Mouse (Mus musculus): ENCODE results near the gene Lamtor1. TPM values are rescaled to one million over a fixed set of nuclear protein-coding genes. Genes with fewer than 3 reads are reported as not detected.
A peak's percentile ranks its signal among the peaks of the same experiment; 100 is the strongest.

Gene Lamtor1
- polyA plus RNA-seq, 1 experiment from 2014 or later = 137 TPM

DNA sequence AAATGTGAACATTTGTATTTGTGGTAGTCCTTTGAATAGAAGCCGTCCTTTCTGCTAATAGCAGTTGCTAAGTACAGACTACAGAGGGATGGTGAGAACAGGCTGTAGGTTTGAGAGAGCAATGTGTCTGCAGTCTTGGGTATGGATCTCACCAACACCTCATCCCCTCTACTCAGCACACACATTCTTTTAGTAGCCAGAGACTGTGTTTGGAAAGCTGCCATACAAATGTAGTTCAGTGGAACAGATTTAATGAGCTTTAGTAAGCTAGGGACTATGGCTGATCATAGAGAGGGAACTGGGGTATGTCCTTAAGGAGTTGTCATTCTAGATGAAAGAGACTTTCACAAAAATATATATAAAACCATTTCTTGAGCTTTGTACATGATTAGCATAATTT, 61.6 kb downstream of the Lamtor1 start:
- H3K4me2 ChIP-seq = no peak overlapping the region
- H3K4me3 ChIP-seq (ENCODE audit: low read depth, low read length) = no peak overlapping the region
- no peaks in the 10 kb centered on the region for H3K9me3 ChIP-seq (replicated peaks; ENCODE audit: control insufficient read depth, low read length)
- 57% methylated on average over 1 of the region's 1 CpGs for WGBS (ENCODE audit: insufficient replicate concordance)
- no peaks in the 10 kb centered on the region for H3K27me3 ChIP-seq (ENCODE audit: control insufficient read depth, insufficient read depth, low read length)
- ATAC-seq (replicated peaks; ENCODE audit: insufficient number of reproducible peaks, low FRiP score, low TSS enrichment) = no peak
- peaks cover 21% of the 10 kb centered on the region for H3K4me1 ChIP-seq (ENCODE audit: control insufficient read depth, insufficient read depth, low read length)
- H3K27ac ChIP-seq (ENCODE audit: low read depth, low read length) = no peak overlapping the region
- 0 out of 2 replicates have a peak overlapping the region, but pooled peaks have one; percentile 5 for H3K9ac ChIP-seq (ENCODE audit: low read depth, low read length)
- H3K36me3 ChIP-seq (ENCODE audit: control insufficient read depth, insufficient read depth, low read length) = no peaks in the 10 kb centered on the region

DNA sequence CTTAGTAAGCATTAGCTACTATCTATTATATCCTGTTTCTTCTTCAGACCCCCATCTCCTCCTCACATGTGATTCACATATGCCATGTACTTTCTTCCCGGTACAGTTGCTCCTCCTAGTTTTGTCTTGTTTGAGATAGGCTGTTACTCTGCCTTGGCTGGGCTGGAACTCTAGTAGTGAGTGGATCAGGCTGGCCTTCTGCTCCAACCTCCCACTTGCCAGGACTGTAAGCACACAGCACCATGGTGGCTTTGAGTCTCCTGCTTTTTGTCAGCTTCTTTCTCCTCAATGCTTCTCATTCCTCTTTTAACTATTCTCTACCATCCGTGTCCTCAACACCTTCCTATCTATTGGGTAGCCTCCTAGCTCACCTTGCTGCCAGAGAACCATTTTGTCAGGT, 63.0 kb downstream of the Lamtor1 start:
- H3K9me3 ChIP-seq (replicated peaks; ENCODE audit: control insufficient read depth, low read length) = no peaks in the 10 kb centered on the region
- ATAC-seq (replicated peaks; ENCODE audit: insufficient number of reproducible peaks, low FRiP score, low TSS enrichment) = no peak
- peaks cover 24% of the 10 kb centered on the region for H3K4me1 ChIP-seq (ENCODE audit: control insufficient read depth, insufficient read depth, low read length)
- no peak overlapping the region for H3K9ac ChIP-seq (ENCODE audit: low read depth, low read length)
- H3K36me3 ChIP-seq (ENCODE audit: control insufficient read depth, insufficient read depth, low read length) = no peaks in the 10 kb centered on the region
- WGBS (ENCODE audit: insufficient replicate concordance) = 47% methylated on average over 2 of the region's 2 CpGs
- no peak overlapping the region for H3K4me2 ChIP-seq
- no peaks in the 10 kb centered on the region for H3K27me3 ChIP-seq (ENCODE audit: control insufficient read depth, insufficient read depth, low read length)
- no peak overlapping the region for H3K27ac ChIP-seq (ENCODE audit: low read depth, low read length)
- no peak overlapping the region for H3K4me3 ChIP-seq (ENCODE audit: low read depth, low read length)

DNA sequence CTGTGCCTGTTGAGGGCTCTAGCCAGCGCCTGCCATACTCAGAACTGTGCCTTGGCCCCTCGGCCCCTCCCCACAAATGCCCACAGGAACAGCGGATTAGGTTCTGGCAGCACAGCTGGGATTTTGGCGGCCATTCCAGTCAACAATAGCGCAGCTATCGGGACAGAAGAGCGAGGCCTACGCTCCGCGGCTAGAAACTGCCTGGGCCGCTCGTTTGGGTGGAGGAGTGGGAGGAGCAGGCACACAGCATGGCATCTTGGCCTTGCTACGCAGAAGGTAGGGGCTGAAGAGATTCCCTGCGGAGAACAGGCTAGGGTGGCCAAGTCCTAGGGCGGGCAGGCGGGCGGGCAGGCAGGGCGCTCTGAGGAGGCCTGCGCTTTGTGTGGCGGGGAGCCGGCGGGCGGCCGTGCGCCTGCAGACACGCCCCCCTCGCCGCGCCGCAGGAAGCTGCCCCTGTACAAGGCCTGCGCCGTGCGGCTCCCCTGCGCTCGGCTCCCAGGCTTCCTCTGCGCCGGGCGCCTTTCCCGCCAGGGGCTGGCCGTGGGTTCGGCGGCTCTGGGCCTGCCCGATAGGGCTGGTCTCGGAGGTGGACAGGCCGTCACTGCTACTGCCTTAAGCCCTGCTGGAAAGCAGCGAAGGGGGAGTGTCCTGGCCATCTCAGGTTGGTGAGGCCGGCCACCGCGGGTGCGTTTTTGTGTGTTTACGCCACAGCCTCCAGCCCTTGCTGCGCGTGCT, 64.2 kb downstream of the Lamtor1 start:
- WGBS (ENCODE audit: insufficient replicate concordance) = under 1% methylated on average over 47 of the region's 53 CpGs
- Histone ChIP-seq H3K4me3 (ENCODE audit: low read depth, low read length) (peak overlapping the region; percentile 74), H3K4me1 (ENCODE audit: control insufficient read depth, insufficient read depth, low read length) (peaks cover 30% of the 10 kb centered on the region), H3K27ac (ENCODE audit: low read depth, low read length) (peak overlapping the region; percentile 99), H3K36me3 (ENCODE audit: control insufficient read depth, insufficient read depth, low read length) (no peaks in the 10 kb centered on the region), H3K4me2 (peak overlapping the region; percentile 93), H3K9me3 (replicated peaks; ENCODE audit: control insufficient read depth, low read length) (no peaks in the 10 kb centered on the region), H3K27me3 (ENCODE audit: control insufficient read depth, insufficient read depth, low read length) (no peaks in the 10 kb centered on the region), H3K9ac (ENCODE audit: low read depth, low read length) (peak overlapping the region; percentile 93)
- ATAC-seq (replicated peaks; ENCODE audit: insufficient number of reproducible peaks, low FRiP score, low TSS enrichment) = peak; percentile 89

DNA sequence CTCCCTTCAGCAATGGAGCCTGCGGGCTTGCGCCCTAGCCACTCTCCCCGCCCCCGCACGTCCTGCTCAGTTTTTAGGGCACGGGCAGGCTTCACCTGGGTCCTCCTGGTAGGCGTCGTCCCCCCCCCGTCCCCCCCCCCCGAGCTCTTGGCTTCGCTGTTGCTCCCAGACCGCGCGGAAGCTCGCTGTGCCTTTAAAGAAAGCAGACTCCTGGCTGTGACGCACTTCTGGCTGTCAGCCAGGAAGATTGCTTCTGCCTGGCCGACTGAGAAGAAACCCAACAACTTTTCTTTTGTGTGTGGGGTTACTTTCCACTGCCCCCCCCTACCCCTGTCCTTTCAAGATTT, 64.7 kb downstream of the Lamtor1 start:
- peak; percentile 64 for ATAC-seq (replicated peaks; ENCODE audit: insufficient number of reproducible peaks, low FRiP score, low TSS enrichment)
- no peaks in the 10 kb centered on the region for H3K36me3 ChIP-seq (ENCODE audit: control insufficient read depth, insufficient read depth, low read length)
- H3K4me2 ChIP-seq = peak overlapping the region; percentile 93
- peak overlapping the region; percentile 99 for H3K27ac ChIP-seq (ENCODE audit: low read depth, low read length)
- no peaks in the 10 kb centered on the region for H3K27me3 ChIP-seq (ENCODE audit: control insufficient read depth, insufficient read depth, low read length)
- WGBS (ENCODE audit: insufficient replicate concordance) = 0% methylated on average over 10 of the region's 17 CpGs
- H3K4me1 ChIP-seq (ENCODE audit: control insufficient read depth, insufficient read depth, low read length) = peaks cover 30% of the 10 kb centered on the region
- H3K9ac ChIP-seq (ENCODE audit: low read depth, low read length) = peak overlapping the region; percentile 93
- H3K4me3 ChIP-seq (ENCODE audit: low read depth, low read length) = peak overlapping the region; percentile 74
- no peaks in the 10 kb centered on the region for H3K9me3 ChIP-seq (replicated peaks; ENCODE audit: control insufficient read depth, low read length)

DNA sequence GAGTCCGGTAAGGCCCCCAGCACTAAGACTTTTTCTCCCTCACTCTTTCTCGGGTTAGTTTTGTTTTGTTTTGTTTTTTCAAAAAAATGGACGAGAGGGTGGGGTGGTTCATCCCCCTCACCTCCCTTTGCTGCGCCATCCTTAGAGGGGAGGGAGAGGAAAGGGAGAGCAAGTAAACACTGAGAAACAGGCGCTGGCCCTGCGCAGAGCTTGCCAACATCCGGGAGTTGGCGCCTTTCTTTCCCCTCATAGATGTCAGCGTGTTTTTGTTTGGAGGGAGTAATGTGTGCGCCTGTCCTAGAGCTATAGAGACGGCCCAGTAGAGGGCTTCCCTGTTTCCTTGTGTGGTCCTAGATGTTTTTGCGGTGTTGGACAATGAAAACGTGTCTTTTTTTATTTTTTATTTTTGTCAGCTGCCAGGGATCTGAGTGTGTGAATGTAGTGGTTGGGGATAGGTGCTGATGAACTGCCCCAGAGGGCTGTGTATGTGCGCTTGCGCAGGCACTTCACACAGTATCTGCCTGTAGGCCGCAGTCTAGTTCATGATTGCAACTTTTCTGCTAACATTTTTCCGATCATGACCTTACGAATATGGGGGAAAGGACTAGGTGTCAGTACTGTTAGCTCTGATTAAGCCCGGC, 65.2 kb downstream of the Lamtor1 start:
- ATAC-seq (replicated peaks; ENCODE audit: insufficient number of reproducible peaks, low FRiP score, low TSS enrichment) = peak; percentile 55
- no peaks in the 10 kb centered on the region for H3K9me3 ChIP-seq (replicated peaks; ENCODE audit: control insufficient read depth, low read length)
- H3K4me1 ChIP-seq (ENCODE audit: control insufficient read depth, insufficient read depth, low read length) = peaks cover 30% of the 10 kb centered on the region
- peak overlapping the region; percentile 74 for H3K4me3 ChIP-seq (ENCODE audit: low read depth, low read length)
- H3K27ac ChIP-seq (ENCODE audit: low read depth, low read length) = peak overlapping the region; percentile 99
- 8% methylated on average over 19 of the region's 19 CpGs for WGBS (ENCODE audit: insufficient replicate concordance)
- H3K4me2 ChIP-seq = peak overlapping the region; percentile 93
- no peaks in the 10 kb centered on the region for H3K36me3 ChIP-seq (ENCODE audit: control insufficient read depth, insufficient read depth, low read length)
- H3K27me3 ChIP-seq (ENCODE audit: control insufficient read depth, insufficient read depth, low read length) = no peaks in the 10 kb centered on the region
- H3K9ac ChIP-seq (ENCODE audit: low read depth, low read length) = peak overlapping the region; percentile 93

DNA sequence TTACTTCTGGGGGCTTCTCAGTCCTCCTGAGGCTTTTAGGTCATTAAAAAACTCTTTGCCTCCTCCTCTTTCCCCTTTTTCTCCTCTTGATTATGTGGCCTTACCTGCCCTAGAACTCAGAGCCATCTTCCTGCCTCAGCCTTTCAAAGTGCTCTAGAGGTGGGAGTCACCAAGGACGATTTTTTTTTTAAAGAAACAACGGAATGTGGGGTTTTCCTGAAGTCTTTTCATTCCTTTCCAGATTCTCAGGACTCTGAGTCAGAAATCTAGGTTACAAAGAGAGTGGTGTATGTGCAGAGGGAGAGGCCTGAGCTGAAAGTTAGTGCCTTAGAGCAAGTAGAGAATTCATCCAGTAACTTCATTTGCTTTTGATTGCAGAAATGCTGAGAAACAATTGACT, 66.0 kb downstream of the Lamtor1 start:
- H3K9me3 ChIP-seq (replicated peaks; ENCODE audit: control insufficient read depth, low read length) = no peaks in the 10 kb centered on the region
- peak overlapping the region; percentile 93 for H3K4me2 ChIP-seq
- peak overlapping the region; percentile 74 for H3K4me3 ChIP-seq (ENCODE audit: low read depth, low read length)
- peak overlapping the region; percentile 99 for H3K27ac ChIP-seq (ENCODE audit: low read depth, low read length)
- H3K4me1 ChIP-seq (ENCODE audit: control insufficient read depth, insufficient read depth, low read length) = peaks cover 29% of the 10 kb centered on the region
- H3K36me3 ChIP-seq (ENCODE audit: control insufficient read depth, insufficient read depth, low read length) = no peaks in the 10 kb centered on the region
- no peaks in the 10 kb centered on the region for H3K27me3 ChIP-seq (ENCODE audit: control insufficient read depth, insufficient read depth, low read length)
- H3K9ac ChIP-seq (ENCODE audit: low read depth, low read length) = peak overlapping the region; percentile 93
- WGBS (ENCODE audit: insufficient replicate concordance) = 55% methylated on average over 2 of the region's 2 CpGs
- ATAC-seq (replicated peaks; ENCODE audit: insufficient number of reproducible peaks, low FRiP score, low TSS enrichment) = no peak

DNA sequence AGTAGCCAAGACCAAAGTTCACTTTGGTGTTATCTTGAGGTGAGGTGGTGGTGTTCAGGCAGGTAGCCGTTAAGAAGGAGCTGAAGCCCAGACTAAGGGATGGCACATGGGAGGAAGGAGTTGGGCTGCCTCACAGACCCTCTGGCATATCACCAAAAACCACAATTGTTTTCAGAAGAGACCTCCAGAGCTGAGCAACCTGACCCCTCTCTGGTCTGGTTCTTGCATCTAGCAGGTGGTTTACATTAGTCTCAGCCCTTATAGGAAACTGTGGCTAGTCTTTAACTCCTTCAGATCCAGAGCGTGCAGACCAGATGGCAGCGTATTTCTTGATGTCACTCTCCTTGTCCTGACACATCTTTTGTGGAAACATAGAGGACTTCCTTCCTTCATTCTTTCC, 68.0 kb downstream of the Lamtor1 start:
- ATAC-seq (replicated peaks; ENCODE audit: insufficient number of reproducible peaks, low FRiP score, low TSS enrichment) = no peak
- WGBS (ENCODE audit: insufficient replicate concordance) = 79% methylated on average over 3 of the region's 3 CpGs
- no peak overlapping the region for H3K9ac ChIP-seq (ENCODE audit: low read depth, low read length)
- H3K36me3 ChIP-seq (ENCODE audit: control insufficient read depth, insufficient read depth, low read length) = 0 out of 2 replicates have a peak, but pooled peaks cover 2% of the 10 kb centered on the region
- no peak overlapping the region for H3K4me2 ChIP-seq
- H3K9me3 ChIP-seq (replicated peaks; ENCODE audit: control insufficient read depth, low read length) = no peaks in the 10 kb centered on the region
- H3K4me1 ChIP-seq (ENCODE audit: control insufficient read depth, insufficient read depth, low read length) = peaks cover 22% of the 10 kb centered on the region
- H3K27me3 ChIP-seq (ENCODE audit: control insufficient read depth, insufficient read depth, low read length) = no peaks in the 10 kb centered on the region
- H3K4me3 ChIP-seq (ENCODE audit: low read depth, low read length) = no peak overlapping the region
- H3K27ac ChIP-seq (ENCODE audit: low read depth, low read length) = no peak overlapping the region

DNA sequence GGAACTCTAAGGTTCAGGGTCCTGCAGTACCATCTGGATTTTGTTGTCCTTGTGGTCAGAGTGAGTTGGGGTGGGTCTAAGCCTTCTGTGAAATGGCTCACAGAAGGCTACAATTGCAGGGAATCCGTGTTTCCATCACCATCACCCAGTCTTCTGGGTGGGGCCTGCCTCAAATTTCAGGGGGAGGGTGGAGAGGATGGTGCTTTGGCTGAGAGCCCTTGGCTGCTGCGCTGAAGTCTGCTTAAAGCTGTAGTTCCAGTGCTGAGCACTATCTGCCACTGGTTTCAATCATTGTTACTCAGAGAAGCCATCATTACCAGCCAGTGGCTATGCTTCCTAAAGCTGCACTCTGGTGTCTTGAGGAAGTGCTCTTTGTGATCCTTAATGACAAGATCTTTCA, 68.8 kb downstream of the Lamtor1 start:
- no peak overlapping the region for H3K4me3 ChIP-seq (ENCODE audit: low read depth, low read length)
- H3K27ac ChIP-seq (ENCODE audit: low read depth, low read length) = no peak overlapping the region
- WGBS (ENCODE audit: insufficient replicate concordance) = 47% methylated on average over 2 of the region's 2 CpGs
- peaks cover 17% of the 10 kb centered on the region for H3K4me1 ChIP-seq (ENCODE audit: control insufficient read depth, insufficient read depth, low read length)
- ATAC-seq (replicated peaks; ENCODE audit: insufficient number of reproducible peaks, low FRiP score, low TSS enrichment) = no peak
- no peaks in the 10 kb centered on the region for H3K27me3 ChIP-seq (ENCODE audit: control insufficient read depth, insufficient read depth, low read length)
- 0 out of 2 replicates have a peak, but pooled peaks cover 2% of the 10 kb centered on the region for H3K36me3 ChIP-seq (ENCODE audit: control insufficient read depth, insufficient read depth, low read length)
- no peak overlapping the region for H3K4me2 ChIP-seq
- no peak overlapping the region for H3K9ac ChIP-seq (ENCODE audit: low read depth, low read length)
- H3K9me3 ChIP-seq (replicated peaks; ENCODE audit: control insufficient read depth, low read length) = no peaks in the 10 kb centered on the region

Measured in heart, embryonic 11.5 days (tissue).